Mouse (Mus musculus) embryonic stem cell, embryonic (primary cell): ENCODE data around the gene Gm49395.

Source experiments
- CTCF ChIA-PET, 4 experiments: fragments of 300-600 bp in 2 of 4; fragments of 350-600 bp in 2 of 4; sonication (Branson Sonifier 250); formaldehyde crosslinking; loops; one replicate each; lab custom pipeline; 2022; ENCODE audit warnings: inconsistent platforms in 2 of 4; lab: Charles Lee
- POLR2A ChIA-PET, 4 experiments: fragments of 300-600 bp in 2 of 4; fragments of 350-600 bp in 2 of 4; sonication (Branson Sonifier 250); formaldehyde crosslinking; loops; one replicate each; lab custom pipeline; 2022; ENCODE audit warnings: antibody characterized with exemption in 4 of 4, inconsistent platforms in 1 of 4; lab: Charles Lee

Gm49395 gene

DNA sequence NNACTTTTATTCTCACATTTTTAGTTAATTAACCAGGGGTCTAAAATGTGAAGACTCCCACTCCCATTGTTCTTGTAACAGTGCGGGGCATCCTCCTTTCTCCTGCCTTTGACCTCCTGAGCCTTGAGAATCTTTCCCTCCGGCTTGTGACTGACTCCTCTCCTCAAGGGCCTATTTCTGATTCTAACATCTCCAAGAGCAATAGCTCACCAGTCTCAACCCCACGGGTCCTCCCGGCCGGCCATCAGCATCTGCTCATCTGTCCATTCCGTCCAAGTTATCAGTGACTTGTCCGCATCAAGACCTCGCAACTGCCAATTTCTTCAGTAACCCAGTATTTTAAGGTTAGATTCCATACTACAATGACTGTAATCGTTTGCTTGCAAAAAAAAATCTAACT is 84.2 kb downstream of the Gm49395 start:
- CTCF ChIA-PET, result no interaction called here
- POLR2A ChIA-PET, result no interaction called here

DNA sequence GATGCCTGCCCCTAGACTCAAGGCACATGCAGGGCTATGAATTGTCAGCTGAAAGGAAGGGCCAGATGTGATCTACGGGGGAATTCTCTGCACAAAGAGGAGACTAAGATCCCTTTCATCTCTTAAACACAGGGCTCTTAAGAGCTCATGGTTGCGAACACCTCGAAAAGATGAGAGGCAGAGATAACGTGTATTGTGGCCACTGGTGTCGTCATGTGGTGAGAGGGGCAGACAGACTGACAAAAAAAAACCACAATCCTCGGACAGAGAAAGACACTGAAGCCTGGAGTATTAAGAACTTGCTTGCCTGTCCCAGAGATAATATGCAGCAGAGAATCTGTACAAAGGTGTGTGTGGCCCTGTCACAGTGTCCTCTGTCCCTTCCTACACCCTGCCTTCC is 90.2 kb downstream of the Gm49395 start:
- POLR2A ChIA-PET, result interaction anchor here in 1 of 4 experiments (0.7 kb wide), 1 partner anchor 847 kb away, joined by 3 read pairs; no protein-coding TSS in a partner anchor
- CTCF ChIA-PET, result no interaction called here

DNA sequence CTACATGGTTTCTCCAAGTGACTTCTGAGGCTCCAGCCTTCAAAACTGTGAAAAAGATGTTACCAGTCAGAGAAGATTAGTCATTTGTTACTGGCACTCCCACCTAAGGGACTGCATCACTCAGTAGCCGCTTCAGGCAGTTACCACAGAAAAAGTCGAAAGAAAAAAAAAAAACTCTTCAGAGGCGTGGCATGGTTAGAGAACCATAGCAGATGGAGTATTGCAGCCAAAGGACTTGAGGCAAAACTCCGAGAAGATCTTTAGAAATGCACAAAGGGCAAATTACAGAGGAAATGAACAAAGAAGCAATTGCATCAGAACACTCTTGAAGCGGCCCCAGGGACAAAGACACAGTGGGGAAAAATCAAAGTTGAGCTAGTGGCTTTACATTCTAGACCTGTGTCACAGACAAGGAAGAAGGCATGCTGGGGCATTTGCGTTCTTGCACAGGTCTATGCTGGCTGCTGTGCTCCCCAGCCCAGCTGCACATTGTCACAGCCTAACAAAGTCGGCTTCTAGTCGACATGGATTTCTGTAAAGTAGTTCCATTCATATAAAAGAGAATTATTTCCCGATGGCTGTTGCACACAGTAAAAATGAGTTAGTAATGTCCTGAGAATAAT is 95.4 kb downstream of the Gm49395 start:
- ChIA-PET CTCF (no interaction called here), POLR2A (no interaction called here)

DNA sequence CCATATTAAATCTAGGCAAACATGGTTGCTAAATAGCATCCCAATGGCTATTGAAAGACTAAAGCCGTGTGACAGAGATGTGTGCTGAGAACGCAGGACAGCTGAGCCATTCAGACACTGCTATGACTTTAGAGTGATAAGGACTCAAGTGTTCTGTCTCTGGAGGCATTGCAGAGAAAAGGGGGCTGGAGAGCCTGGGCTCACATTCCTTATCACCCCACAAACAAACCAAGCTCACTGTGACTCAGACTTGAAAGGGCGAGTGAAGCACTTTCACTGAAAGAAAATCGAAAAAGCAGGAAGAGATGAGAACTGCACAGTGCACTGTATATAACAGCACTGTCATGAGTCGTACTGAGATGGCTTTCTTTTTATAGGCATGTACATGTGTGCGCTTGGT is 96.4 kb downstream of the Gm49395 start:
- POLR2A ChIA-PET, result no interaction called here

DNA sequence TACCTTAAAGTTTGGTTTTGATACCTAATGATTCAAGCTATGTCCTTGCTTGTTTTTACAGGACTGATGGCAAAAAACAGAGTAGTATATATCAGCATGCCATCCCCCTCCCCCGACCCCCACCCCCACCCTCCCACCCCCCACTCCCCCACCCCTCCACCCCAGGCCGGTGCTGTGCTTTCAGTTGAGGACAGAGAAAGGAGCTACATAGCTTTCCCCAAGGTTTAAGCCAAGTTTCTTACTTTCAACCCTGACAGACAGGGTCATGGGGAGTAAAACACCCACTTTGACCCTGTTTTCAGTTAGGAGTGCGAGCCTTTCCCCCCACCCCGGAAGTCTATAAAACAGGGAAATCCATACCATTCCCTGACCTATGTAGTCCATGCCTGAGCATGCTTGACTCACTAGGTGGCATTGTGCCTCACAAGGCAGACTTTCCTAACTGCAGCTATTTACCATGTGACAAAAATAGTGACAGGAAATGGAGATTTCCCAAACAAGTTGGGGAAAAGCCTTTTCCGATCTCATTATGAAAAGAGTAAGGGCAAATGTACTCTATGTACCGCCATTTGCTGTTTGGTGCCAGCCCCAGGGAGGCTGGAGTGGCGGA is 98.2 kb downstream of the Gm49395 start:
- CTCF ChIA-PET, result no interaction called here

More for the DNA sequence above, 96.4 kb downstream of the Gm49395 start:
- CTCF ChIA-PET, result no interaction called here

DNA sequence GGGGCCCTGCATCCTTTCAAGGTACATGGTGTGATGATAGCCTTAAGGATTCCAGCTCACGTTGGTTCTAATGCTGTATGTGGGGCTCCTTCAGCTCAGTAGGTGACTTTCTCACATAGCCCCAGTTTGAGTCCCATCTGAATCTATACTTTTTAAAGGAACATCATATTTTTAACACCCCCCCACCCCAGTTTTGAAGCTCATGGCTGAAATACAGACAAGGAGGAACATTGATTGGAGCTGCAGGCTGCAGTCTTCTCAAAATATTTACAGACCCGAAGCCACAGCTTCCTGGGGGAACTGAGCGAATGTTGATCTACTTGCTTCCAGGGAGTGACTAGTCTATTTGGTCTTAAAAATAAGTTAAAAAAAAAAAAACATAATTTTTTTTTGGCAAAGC is 98.9 kb downstream of the Gm49395 start:
- POLR2A ChIA-PET, result interaction anchor here in 1 of 4 experiments (0.7 to 0.9 kb wide), 2 partner anchors 8 to 26 kb away, joined by 3 read pairs; no protein-coding TSS in a partner anchor
- CTCF ChIA-PET, result no interaction called here

More for the DNA sequence above, 98.2 kb downstream of the Gm49395 start:
- POLR2A ChIA-PET, result interaction anchor here in 1 of 4 experiments (0.9 kb wide), 1 partner anchor 9 kb away, joined by 3 read pairs; no protein-coding TSS in a partner anchor

DNA sequence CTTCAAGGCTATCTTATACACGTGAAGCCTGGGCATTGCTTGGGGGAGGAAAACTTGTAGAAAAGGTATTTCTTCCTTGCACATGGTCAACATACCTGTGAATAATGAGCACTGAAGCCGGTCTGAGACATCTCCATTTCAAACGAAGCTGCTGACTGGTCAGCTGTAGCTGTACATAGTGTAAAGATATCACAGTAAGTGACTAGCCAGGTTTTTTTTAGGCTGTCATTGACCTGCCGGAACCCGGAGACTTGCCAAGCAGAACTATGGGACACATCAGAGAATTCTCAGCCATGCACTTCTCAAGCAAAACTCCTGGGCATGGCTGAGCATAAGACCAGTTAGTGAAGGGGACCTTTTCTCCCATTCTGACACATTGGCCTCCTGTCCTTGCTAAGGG is 99.6 kb downstream of the Gm49395 start:
- POLR2A ChIA-PET, result interaction anchor here in 1 of 4 experiments (0.7 kb wide), 1 partner anchor 26 kb away, joined by 3 read pairs; no protein-coding TSS in a partner anchor
- CTCF ChIA-PET, result no interaction called here

DNA sequence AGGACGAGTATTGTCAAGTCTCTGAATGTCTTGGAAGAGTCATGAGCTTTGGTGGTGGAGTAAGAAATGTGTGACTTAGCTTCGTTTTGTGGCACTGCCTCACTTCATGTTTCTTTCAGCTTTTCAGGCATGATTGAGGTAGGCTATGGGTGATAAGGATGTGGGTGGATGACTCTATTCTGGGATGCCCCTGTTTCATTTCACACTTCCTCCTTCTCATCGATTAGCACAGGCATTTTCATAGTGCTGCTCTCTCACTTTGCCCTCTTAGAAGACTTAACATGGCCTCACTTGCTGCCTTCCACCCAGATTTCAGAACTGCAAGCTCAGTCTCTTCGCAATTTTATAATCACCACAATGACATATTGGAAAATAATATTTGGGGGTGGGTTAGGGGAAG is 102.1 kb downstream of the Gm49395 start:
- ChIA-PET CTCF (interaction anchor here in 1 of 4 experiments (0.5 kb wide), 1 partner anchor 199 kb away, joined by 3 read pairs; no protein-coding TSS in a partner anchor), POLR2A (no interaction called here)

DNA sequence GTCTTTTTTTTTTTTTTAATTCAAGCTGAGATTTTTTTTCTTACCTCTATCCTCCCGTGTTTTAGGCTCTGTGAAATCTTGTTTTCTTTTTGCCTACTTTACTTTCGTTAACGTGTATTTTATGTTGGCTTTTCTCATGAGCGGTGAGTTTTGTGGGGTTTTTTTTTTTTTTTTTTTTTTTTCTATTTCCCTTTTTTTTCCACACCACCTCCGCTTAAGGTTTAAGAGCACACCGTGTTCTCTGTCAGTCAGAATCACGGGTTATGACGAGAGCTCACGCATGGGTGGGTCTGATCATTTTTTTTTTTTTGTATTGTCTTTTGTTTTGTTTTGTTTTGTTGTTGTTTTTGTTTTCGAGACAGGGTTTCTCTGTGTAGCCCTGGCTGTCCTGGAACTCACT is 103.6 kb downstream of the Gm49395 start:
- POLR2A ChIA-PET, result interaction anchor here in 1 of 4 experiments (0.6 kb wide), 1 partner anchor 797 kb away, joined by 3 read pairs; no protein-coding TSS in a partner anchor

DNA sequence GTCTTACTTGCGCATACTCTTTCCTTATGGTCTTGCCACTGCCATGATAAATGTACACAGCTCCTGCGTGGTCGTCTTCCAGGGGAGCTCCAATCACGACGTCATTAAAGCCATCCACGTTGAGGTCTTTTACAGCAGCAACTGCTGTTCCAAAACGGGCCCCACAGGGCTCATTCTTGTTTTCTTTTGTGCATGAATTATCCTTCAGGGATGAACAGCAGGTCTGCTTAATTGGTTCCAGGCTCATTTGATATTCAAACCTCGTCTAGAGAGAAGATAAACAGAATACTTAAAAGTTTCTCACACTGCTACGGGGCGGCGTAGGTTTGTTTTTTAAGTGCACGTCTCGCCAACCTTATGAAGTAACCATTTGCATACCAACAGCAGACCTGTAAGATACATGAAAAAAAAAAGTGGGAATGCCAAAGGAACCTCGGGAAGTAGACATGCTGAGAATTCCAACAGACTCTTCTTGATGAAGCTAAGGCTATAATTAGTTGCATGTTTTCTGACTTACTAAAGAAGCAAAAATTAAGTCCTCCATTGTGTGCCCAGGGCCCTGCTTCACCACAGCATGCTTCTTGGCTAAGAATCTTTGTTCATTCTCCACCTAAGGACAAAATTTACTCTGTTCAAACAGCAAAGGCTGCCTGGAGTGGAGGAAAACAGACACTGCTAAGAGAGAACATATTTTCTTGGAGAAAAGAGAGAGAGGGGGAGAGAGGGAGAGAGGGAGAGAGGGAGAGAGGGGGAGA is 109.3 kb downstream of the Gm49395 start:
- ChIA-PET POLR2A (interaction anchor here in 1 of 4 experiments (0.7 kb wide), 1 partner anchor 108 kb away, joined by 3 read pairs; no protein-coding TSS in a partner anchor), CTCF (no interaction called here)

More for the DNA sequence above, 103.6 kb downstream of the Gm49395 start:
- CTCF ChIA-PET, result no interaction called here

DNA sequence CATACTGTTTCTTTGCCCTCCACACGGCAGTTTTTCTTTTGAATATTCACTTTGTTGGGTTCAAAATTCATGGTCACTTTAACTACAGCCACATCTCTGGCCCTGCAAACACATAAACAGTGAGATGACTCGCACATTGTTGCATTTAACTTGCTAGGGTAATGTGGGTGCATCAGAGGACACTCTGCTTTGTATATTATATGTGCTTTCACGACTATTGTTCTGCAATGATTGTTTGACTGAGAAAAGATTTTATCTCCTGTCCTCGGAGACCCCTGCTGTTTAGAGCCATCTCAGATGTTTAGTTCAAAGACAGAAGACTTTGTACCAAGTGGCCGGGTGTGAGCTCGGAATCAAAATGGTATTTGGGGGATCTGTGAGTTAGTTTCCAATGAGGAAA is 114.1 kb downstream of the Gm49395 start:
- ChIA-PET POLR2A (interaction anchor here in 2 of 4 experiments (0.6 kb wide), 2 partner anchors 13 to 109 kb away, joined by 3 to 5 read pairs; no protein-coding TSS in a partner anchor), CTCF (interaction anchor here in 1 of 4 experiments (0.5 kb wide), 1 partner anchor 1725 kb away, joined by 4 read pairs; no protein-coding TSS in a partner anchor)

DNA sequence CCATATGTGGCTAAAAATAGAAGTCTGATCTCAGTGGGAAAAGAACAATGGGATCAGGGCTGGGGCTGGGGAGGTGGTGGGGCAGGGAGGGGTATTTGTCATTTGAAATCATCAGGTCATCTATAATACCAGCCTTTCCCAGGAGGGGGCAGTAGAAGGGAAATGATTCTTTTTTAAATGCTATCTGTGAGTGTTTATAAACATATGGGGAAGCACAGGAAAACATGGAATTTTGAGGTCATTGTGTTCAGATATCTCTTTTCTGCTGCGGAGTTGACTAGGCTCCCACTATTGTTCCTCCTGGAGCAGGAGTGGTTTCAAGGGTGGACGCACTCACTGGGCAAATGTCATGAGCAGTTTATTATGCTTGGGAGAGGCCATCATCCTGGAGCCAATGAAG is 114.6 kb downstream of the Gm49395 start:
- CTCF ChIA-PET, result interaction anchor here (0.6 to 0.7 kb wide), 4 partner anchors 12 to 254 kb away, joined by 3 to 5 read pairs (median 3); no protein-coding TSS in a partner anchor
- POLR2A ChIA-PET, result interaction anchor here in 1 of 4 experiments (0.6 kb wide), 1 partner anchor 110 kb away, joined by 5 read pairs; no protein-coding TSS in a partner anchor
